Mouse (Mus musculus) small intestine, adult 10 weeks (tissue): ENCODE data around the gene Lrp2. TPM values are rescaled to one million over a fixed set of nuclear protein-coding genes. Genes with fewer than 3 reads are reported as not detected.

ENCODE experiments used
- polyA plus RNA-seq: library from polyadenylated mRNA; stranded (reverse); fragments of 350-450 nt; fragmentation: Illumina TruSeq; extraction: RNeasy Lipid Tissue Mini Kit (QIAGEN cat#74804); gene quantifications from one replicate; pipeline ENCODE4 v1.2.3, GENCODE M21; 2014; ENCODE audit warnings: low replicate concordance

The Lrp2 gene
- polyA plus RNA-seq, result 0.04 TPM

GRCm38 (mm10) chr2:69585886-69586398 is at the start of gene Lrp2:
Gene Lrp2 (minus strand): TSS chr2:69586065.

GRCm38 (mm10) chr2:69380281-69380680 is 205.6 kb downstream of the Lrp2 start, which contains the start of gene Dhrs9:
Gene Dhrs9 (plus strand): TSS chr2:69380445.

Other genes starting within 250 kb of the Lrp2 start
- gene Abcb11, start 243.4 kb downstream of the Lrp2 start, polyA plus RNA-seq, result 0.07 TPM
- 5.8 TPM for gene Dhrs9, start 205.6 kb downstream of the Lrp2 start, polyA plus RNA-seq
- gene Bbs5, start 61.1 kb upstream of the Lrp2 start, polyA plus RNA-seq, result 12.3 TPM
- not detected for gene Klhl41, start 84.1 kb upstream of the Lrp2 start, polyA plus RNA-seq
- gene Fastkd1, start 127.5 kb upstream of the Lrp2 start, polyA plus RNA-seq, result 26.8 TPM
- gene Ppig, start 136.5 kb upstream of the Lrp2 start, polyA plus RNA-seq, result 275 TPM
- gene Ccdc173, start 203.5 kb upstream of the Lrp2 start, polyA plus RNA-seq, result 1.0 TPM
- gene Phospho2, start 203.6 kb upstream of the Lrp2 start, polyA plus RNA-seq, result 104 TPM
- gene Klhl23, start 235.9 kb upstream of the Lrp2 start, polyA plus RNA-seq, result 50.9 TPM